Mouse (Mus musculus): ENCODE data around the gene Ttc29.

The Ttc29 gene

DNA sequence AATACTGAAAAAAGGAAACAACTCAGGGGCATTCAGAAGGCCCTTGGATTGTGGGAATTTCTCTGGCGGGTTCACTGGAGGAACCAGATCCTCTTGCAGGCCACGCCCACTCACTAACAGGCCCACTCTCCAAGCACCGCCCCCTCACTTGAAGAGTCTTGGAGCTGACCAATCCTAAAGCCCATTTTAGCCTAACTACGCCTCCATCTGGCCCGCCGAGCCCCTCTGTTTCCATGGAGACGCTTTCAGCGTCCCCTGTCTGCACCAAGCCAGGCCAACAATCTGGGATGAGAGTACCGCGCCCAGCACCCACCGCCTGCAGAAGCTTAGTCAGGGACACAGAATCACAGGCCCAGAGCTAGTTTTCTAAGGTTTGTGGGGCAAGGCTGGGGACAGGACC is at the start of gene Ttc29:
TSS of gene Ttc29 (plus strand) at position 224 of the 400 bp plus-strand sequence.
- DNase-seq = no peak

DNA sequence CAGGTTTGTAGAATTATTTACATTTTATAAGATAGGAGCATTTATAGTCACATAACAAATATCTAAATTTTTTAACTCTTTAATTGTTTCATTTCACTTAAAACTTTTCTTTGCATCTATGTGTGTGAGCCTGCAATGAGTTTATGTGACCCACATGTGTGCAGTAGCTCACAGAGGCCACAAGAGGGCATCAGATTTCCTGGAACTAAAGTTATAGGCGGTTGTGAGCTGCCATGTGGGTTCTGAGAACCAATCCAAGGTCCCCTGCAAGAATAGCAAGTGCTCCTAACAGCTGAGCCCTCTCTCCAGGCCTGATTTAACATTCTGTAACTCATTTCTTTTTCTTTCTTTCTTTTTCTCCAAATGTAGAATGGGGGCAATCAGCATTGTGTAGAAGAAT is 41.7 kb upstream of the Ttc29 start:
- DNase-seq = no peak

DNA sequence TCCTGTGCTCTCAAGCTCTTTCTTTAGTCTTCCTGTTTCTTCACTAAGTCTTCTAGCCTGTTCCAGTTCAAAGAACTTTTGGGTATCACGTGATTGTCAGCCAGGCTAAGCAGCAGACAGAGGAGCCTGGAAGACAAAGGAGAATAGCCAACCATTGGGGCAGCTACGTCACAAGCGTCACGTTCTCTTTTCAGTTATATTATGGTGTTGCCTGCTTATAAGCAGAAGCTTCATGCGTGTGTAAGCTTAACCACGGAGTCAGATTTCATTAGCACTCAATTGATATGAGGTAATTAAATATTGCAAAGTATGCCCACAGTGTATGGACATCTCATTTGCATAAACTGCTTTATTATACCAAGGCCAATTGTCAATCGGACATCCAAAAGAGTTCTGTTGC is 30.4 kb upstream of the Ttc29 start:
- DNase-seq = no peak

DNA sequence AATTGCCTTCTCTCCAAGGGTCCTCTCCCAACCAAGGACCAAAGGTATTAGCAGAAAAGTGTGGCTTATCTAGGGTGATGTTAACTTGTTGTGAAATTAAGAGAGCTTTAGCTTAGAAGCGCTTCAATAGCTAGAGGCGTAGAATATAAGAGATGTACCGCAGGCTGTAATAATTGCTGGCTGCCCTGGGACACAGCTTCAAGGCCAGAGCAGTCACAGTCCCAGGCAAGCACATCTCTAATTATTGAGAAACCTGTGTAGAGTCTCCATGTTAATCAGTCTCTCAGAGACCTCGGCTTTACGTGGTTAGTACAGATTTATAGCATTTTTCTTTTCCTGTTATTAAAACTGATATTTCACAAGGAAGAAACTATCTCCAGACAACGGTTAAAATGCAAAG is 29.7 kb upstream of the Ttc29 start:
- DNase-seq = no peak

DNA sequence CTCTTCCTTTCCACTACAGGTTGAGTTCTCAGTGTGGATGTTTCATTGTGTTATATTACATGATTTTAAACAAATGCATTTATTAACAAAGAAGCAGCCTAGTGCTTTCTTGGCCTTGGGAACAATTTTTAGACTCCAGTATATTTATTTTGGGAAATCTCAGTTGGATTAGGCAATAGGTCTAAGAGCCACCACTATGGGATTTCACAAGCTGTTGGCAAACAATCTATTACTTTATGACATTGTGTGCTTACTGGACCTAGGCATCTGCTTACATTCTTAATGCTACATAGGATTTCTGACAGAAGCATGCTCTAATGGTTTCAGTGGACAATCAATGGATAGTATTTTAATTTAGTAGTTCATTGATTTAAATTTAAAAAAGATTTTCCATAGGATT is 26.0 kb upstream of the Ttc29 start:
- no peak for DNase-seq

DNA sequence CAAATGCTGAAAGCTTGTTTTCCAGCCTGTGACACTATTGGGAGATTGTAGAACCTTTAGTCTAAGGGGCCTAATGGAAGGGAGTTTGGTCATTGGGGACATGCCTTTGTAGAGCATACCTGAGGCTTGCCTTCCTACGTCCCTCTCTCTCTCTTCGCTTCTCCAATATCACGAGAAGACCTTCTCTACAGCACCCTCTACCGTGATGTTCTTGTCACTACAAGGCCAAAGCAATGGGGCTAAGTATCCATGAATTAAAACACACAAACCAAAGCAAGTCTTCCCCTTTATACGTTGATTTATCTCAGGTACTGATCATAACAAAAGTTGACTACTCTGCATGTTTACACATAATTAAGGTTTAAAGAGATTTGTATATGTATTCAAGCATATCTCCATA is 8.9 kb upstream of the Ttc29 start:
- no peak for DNase-seq

DNA sequence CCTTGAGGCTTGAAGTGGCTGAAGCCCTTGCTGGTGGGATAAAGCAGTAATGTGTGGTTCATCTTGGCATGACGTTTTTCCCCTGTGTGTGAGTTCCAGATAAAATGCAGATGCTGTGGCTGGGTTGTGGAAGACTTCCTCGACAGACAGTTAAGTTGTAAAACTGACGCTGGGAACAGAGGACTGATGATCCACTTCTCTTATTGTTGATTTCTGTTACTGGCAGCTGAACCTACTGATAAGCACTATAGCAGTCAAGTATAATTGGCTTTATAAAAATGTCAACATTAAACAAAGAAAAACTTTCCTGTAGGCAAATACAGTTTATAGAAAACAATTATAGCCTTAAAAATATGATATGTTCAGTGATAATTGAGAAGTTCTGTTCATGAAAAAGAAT is 2.7 kb upstream of the Ttc29 start:
- no peak for DNase-seq

DNA sequence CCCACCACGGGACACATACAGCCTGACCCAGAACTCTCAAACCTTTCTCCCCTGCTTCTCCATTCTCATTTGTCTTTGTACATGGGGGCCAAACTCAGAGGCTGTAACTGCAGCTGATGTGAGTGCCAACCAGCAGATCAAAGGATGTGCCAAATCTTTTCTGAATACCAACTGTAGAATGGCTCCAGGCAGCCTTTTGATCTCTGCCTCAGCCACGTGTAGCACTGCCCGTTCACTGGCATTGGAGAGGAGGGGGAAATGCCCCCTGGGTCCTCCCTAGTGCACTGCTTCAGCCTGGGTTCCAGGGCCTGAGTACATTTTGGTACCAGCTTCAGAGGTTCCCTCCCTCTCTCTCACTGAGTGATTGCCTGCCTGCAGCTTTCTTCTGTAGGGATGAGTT is 1.5 kb downstream of the Ttc29 start:
- DNase-seq = no peak

DNA sequence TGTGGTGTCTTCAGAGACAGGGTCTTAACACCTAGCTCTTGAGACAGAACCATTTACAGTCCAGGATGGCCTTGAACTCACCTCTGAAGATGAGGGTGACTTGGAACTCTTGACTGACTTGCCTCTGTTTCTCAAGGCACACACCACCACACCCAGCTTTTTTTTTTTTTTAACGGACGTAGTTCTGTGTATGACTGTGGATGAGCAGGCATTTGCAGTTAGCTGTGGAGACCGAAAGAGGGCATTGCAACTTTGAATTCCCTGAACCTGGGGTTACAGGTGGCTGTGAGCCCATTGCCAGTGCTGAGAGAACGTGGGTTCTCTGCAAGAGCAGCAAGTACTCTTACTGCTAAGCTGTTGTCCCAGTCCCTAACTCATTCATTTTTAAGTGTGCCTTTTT is 13.0 kb downstream of the Ttc29 start:
- no peak for DNase-seq

DNA sequence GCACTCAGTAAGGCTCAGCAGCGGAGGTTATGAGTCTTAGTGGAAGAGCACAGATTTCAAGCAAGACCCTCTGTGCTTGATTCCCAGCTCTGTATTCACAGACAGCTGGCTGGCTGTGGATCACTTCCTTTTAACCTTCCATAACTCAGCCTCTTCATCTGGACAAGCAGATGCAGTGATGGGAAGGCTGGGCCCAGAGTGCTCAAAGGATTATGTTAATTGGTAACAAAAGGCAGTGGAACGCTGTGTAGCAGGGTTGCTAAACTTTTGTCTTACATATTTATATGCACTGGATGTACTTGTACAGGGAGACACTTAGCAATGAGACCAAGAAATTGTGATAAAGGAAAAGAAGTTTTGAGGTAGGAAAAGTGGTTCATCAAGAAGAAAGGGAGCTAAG is 17.6 kb downstream of the Ttc29 start:
- DNase-seq = no peak

DNA sequence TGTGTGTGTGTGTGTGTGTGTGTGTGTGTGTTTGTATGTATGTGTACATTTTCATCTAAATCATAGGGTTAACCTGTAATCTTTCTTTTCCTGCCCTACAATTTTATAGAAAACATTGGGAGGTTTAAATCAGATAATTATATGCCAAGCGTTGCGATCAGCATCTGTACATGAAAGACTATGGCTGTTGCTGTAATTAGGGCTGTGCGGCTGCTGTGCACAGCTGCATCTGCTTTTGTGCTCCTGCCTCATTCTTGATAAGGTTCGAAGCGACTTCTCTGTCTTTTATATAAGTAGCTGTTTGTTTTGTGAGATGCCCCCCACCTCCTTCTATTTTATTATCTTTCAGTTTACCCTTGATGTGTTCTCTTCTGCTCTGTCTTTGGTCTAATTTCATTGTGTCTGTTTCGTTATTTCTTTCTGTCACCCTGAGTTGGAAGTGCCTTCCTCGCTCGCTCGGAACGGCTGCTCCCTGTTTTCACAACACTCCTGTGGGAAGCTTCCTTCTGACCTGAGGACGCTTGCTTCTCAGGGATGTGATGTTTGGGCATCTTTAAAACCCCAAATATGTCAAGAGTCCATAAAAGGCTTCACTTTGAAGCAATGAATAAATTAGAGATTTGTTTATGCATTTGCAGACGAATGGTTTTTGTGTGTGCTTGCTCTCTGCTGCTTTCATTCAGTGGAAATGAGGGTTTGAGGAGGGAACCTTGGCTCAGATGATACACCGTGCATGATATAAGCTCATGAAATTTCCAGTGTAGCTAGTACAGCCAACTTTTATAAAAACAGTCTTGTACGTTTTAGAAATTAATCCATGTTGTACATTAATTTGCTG is 20.0 kb downstream of the Ttc29 start:
- DNase-seq = no peak

DNA sequence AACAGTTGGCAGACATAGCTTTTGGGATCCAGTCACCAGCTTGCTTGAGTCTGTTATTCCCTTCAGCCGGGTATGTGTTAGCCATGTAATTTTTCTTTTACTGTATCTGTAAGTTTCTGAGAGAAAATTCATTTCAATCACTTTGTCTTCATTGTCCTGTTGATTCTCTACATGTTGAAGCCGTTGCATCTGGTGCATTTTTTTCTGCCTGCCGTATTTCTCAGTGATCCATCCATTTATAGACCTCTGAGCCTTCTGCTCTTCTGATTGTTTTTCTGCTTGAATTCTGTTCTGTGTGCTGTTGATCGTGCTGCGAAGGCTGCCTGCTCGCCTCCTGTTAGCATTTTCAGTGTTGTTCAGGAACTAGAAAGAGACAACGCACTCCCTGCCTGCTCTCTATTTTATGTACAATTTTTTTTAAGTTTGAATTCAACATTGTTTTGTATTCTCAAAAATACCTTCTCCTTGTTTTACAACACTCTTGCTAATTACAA is 20.7 kb downstream of the Ttc29 start:
- no peak for DNase-seq

DNA sequence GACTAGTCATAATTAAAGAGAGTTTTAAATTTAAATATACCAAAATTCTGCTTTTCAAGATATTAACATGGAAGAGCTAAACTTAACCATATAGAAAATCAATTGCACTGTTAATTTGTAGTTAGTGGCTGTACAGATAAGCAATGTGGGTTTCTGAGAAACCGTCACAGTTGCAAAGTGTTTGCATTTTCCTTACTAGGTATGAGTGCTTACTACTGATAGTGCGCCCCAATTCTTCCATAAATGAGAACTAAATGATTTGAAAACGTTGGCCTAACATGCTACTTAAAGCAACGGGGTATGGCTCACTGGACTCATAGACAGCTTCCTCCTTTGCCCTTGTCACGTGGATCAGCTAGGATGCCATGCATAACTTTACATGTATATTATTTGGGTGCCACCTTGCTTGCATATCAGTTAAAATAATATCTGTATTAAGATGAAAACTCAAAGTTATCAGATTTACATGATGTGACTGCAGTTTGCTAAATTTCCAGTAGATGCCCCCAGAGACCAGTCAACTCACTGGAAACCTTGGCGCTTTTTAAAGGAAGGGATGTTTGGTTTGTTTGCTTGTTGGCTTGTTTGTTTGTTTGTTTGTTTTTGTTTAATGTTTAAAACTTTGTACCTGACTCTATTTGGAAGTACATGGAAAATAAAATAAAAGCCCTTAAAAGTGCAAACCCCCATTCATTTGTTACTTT is 25.0 kb downstream of the Ttc29 start:
- no peak for DNase-seq

DNA sequence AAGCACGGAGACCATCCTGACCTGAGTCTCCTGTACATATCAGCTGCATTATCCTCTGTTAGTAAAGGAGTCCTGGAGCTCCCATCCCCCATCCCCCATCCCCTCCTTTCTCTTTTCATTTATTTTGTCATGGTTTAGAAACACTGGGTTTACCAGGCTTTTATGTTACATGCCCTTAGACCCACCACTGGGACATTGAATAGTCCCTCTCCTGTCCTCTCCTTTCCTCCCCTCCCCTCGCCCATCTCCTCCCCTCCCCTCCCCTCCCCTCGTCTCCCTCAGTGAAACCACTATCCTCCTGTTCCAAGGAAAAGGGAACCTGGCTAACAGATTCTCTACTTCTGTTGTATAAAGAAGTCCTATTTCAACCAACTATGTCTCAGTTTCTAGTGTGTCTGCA is 38.0 kb downstream of the Ttc29 start:
- DNase-seq = no peak

DNA sequence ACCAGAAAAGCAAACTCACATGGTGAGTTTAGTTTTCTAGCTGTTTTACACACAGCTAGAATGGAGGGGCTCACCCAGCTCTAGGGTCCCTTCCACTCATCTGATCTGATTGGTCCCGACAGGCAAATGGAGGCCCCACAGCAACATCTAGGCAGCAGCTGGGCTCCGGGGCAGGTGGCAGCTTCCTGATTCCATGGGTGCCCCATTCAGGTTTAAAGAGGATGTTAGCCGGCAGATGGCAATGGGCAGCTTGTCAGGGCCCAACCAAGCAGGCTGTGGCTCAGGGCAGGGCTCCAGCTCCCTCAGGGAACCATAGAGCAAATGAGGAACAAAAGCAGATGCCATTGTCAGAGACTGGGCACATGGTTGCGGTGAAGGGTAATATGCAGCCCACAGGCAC is 41.3 kb downstream of the Ttc29 start:
- no peak for DNase-seq

DNA sequence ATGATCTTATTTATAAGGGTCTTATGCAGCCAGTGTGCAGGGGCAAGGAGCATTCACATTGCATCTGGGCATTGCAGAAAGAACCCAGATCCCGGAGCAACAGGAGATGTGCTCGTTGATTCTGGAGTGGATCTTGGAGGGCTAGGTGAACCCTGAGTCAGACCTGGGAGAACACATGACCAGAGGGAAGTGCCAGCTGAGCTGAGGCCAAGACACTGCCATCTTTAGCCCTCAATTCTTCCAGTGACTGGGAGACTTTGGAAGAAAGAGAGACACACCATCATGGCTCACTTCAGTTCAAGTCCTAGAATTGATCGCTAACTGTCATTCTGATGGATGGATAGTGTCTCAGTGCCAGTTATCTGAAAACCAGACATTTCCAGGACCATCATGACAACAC is 41.9 kb downstream of the Ttc29 start:
- DNase-seq = no peak

DNA sequence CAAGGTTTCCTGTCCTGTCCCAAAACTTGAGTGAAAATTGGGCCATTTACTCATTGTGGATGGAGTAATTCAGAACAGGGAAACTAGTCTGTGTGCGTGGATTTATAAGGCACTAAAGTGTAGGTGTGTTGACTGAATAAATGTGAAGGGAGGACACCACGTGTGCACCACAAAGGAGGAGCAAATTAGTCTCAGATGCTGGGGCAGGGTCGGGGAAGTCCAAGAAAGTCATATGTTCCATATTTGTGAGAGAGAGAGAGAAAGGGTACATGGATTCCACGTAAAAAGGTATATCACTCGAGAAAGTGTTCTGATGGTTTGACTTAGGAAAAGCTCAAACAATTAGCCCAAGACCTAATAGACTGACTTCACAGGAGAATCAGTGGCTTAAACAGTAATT is 52.4 kb downstream of the Ttc29 start:
- no peak for DNase-seq

DNA sequence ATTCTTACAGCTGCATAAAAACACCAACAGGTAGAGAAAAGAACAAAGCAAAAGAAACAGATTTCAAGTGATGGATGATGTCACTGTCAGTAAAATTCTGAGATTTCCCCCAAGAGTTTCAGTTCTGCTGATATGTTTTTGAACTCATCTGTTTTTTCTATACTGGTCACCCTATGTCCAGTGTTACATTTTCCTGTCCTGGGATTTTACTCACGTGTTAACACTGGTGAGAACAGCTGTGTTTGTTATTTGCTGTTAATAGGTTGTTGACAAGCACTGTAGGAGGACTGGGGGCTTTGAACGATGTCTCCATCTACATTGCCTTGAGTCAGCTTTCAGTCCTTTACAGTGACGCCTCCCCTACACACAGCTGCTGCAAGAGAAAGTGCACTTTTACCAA is 53.1 kb downstream of the Ttc29 start:
- DNase-seq = no peak

DNA sequence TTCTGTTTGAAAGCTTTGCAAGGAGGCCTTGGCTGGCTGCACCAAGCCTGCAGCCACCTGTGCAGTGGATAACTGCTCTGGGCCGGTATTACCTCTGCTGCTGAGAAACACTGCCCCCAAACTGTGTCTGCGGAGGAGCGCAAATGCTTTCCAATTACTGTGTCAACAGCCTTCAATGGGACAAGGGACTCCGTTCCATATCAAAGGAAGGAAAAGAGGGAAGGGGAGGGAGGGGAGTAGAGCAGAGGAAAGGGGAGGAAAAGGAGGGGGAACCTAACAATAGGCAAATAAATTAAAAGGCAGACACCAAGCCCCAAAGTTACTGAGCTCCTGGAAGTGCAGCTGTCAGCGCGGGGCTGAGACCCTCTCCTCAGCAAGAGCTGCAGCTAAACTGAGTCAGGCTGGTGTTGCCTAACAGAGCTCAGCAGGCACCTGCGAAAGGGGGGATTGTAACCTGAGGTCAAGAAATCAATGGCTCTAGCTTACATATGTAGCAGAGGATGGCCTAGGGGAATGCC is 54.9 kb downstream of the Ttc29 start:
- DNase-seq = no peak

DNA sequence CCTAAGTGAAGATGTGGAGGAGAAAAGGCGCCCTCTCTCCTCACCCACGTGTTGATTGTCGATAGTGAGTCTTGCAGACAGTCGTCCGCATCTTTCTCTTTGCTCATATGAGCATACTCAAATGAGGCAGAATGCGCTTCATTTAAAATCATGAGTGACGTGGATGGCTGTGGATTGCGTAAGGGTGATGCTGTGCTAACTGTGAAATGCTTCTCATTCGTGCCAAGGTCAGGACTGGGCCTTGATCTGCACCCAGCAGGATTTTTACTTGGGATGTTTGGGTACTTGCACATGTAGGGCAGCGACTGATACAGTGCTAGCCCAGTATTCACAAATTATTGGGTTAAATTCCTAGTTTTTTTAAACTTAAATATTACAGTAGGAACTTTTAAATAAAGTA is 56.2 kb downstream of the Ttc29 start:
- no peak for DNase-seq

DNA sequence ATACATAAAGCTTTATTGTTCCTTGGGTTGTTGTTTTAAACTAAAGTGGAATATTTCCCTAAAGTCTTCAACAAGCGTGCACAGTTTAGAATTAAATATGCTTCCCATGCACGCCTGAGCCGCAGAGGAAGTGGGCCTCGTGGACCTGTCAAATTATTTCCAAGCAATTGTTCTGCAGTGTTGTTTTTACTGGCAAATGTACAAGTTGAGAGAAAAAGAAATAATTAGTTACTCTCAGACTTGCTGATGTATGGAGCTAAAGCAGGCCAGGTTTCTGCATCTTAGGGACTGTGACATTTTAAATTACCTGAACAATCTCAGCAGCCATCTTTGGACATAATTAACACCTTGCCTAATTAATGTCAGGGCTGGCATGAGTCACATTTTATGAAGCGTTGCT is 58.3 kb downstream of the Ttc29 start:
- no peak for DNase-seq

DNA sequence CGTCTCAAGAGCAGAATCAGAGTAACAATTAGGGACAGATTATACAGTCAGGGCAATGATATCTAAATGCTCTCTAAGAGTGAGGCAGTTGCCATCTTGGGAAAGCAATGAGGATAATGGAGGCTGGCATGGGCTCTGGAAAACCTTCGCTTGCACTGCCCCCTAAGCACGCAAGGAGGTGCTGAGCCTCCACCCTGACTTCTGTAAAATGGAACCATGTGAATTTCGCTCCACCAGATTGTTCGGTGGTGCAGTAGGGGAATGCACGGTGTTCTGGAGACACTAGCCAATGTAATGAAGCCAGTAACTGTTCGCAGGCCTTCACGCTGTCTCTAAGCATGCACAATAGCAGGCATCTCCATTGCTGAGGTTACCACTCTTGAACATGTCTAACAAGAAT is 63.0 kb downstream of the Ttc29 start:
- no peak for DNase-seq

DNA sequence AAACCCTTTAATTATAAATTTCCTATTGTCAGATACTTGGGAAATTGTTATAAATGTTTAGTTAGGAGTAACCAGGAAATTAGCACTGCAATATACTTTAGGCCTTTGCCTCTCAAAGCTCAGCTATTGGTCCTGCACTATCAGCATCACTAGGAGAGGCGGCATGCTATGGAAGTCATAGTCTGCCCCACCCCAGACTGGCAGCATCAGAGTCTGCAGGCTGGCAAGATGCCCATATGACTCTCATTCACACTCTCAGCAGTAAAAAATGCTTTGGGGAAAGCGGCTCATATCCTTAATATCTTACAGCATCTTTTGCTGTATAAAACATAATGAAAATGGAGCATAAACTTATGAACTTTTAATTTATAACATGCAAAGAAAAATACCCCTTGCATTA is 64.3 kb downstream of the Ttc29 start:
- DNase-seq = no peak

DNA sequence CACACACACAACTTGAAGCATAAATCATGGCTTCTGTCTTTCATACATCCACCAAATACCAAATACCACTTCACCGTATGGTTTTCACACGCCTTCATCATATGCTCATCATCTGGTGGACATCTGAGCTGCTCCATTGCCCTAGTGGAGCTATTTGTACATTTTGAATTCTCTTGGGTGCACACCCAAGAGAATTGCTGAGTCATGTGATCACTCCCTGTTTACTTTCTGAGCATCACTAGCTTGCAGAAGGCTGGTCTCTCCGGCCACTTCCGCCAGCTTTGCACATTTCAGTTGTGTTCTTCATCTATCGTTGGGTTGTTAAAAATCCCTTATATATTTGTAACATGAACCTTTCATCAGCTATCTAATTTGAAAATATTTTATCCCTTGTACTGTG is 65.5 kb downstream of the Ttc29 start:
- no peak for DNase-seq
